Mouse (Mus musculus) c-Kit-negative CD71-positive TER-119-positive erythroid progenitor cells, embryonic 14.5 days (primary cell): ENCODE data around the gene Adgrb3.

Experiments
- DNase-seq: peaks from one replicate; pipeline ENCODE4 v3.0.0-alpha.2; 2013; ENCODE audit warnings: low read depth, low spot score

Adgrb3 gene

DNA sequence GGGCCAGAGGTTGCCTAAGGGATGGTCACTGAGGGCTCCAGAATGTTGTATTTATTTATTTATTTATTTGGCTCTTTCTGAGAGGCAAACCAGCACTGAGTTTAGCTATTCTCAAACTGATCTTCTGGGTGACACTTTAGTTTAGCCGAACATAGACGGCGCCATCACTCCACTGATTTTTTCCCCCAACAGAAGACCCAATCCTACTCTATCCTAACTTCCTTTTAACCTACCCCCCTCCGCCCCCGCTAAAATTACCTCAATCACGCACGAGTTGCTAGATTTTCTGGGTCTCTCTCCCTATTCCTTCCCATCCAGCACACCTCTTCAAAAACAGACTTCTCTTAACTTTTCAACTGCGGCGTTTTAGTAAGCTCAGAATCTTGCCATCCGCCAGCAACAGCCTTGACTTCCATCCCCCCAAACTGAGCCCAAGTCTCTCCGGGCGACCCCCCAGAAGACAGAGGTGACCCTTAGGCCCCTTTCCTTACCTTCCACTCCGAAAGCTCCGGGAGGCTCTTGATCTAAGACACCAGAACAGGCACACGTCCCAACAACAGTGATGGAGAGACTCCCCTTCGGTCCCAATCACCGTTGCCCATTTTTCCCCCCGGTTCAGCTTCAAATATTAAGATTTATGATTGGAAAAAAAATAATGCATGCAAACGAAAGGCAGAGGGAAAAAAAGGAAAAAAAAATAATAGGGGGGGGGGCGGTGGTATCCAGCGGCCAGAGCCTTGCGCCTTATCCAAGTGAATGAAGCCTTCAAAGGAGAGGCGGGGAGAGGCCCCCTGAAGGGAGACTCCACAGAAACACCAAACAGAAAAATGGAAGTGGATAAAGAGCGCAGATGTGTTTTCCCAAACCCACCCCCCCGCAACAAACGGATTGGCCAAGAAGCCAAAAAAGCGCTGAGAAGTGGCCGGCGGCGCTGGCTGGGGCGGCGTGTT lies at the start of gene Adgrb3:
Adgrb3 (minus strand) TSS at position 737 of the 950 bp plus-strand sequence.
- no peak for DNase-seq

DNA sequence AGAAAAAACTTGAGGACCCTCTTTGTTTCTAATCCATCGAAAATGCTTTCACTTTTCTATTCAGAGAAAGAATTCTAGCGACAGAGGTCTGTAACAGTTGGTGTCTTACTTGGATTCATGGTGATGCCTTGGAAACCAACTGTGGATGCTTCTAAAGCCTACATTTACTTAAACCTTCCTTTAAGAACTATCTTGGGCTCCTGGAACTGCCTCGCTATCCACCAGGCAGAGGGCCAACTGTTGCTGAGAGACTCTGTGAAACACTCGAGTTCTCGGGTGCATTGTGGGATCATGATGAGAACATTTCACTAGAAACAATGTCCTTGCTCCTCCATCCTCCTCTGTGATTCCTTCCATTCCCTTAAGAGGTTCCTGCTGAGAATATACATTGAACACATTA lies 48.0 kb upstream of the Adgrb3 start:
- no peak for DNase-seq

DNA sequence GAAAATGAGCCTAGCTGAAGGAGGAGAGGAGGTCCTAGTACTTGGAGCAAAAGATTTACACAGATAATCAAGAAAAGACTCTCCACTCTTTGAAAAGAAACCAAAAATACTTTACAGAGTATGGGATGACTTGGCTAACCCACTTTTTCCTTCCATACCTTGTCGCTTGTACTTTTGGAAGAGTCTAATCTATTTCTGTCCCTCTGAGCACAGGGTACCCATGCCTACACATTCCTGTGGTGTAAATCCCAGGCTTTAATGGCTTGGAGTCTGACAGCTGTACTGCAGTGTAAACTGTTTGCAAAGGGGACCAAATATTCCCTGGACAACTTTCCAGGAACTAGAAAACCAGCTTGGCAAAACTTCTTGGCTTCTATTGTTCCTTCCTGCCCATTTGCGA lies 28.0 kb upstream of the Adgrb3 start:
- no peak for DNase-seq

- DNase-seq, result no peak
Observed at GRCm38 (mm10) chr1:25854451-25854978, 25.0 kb upstream of the Adgrb3 start.

DNA sequence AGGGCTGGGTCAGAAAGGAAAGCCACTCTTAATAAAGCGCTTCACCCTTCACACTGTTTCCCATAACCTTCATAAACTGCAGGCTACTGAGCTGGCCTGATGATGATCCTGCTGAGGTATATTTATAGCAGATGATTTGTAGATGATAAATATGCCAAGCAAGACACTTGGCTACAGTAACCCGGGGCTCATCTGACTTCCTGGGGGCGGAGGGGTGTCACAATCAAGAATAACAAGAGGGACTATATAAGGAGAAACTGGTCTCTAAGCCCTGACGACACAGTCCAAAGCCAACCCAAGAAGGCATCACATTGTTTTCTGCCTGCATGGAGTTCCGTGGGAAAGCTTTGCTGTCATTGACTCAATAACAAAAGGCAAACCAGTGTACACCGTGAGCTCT lies 2.8 kb upstream of the Adgrb3 start:
- no peak for DNase-seq

GRCm38 (mm10) chr1:25831521-25831900 lies 2.0 kb upstream of the Adgrb3 start:
- DNase-seq, result no peak

DNA sequence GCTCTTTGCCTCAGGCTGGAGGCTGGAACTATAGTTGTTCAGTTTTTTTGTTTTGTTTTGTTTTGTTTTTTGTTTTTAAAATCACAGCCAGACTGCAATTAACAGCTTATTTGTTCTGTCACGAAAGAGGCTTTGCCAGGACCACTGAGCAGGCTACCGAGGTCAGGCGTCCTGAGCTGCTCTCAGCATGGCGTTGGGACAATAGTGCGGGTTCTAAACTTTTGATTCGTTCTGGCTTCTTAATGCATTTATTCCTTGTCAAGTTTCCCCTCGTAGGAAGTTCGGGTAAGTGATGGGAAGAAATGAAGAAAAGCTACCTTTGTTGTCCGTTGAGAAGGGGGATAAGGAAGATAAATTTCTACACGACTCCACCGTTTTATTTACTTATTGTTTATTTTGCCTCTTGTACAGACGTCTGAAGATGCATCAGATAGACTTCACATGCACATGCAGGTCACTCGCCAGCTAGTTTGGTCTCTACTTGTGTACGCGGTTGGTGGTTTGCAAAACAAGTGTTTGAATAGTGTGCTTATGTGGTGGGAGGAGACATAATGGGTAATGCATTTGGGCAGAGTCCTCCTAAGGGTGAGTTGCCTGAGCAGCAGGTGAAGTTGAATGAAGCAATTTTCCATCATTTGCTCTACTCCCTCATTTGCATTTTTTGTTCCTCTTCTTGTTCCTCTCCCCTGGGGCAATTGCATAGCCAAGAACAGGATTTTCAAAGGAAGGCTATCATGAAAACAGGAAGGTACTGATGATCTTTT lies 1.4 kb upstream of the Adgrb3 start:
- DNase-seq, result no peak

DNA sequence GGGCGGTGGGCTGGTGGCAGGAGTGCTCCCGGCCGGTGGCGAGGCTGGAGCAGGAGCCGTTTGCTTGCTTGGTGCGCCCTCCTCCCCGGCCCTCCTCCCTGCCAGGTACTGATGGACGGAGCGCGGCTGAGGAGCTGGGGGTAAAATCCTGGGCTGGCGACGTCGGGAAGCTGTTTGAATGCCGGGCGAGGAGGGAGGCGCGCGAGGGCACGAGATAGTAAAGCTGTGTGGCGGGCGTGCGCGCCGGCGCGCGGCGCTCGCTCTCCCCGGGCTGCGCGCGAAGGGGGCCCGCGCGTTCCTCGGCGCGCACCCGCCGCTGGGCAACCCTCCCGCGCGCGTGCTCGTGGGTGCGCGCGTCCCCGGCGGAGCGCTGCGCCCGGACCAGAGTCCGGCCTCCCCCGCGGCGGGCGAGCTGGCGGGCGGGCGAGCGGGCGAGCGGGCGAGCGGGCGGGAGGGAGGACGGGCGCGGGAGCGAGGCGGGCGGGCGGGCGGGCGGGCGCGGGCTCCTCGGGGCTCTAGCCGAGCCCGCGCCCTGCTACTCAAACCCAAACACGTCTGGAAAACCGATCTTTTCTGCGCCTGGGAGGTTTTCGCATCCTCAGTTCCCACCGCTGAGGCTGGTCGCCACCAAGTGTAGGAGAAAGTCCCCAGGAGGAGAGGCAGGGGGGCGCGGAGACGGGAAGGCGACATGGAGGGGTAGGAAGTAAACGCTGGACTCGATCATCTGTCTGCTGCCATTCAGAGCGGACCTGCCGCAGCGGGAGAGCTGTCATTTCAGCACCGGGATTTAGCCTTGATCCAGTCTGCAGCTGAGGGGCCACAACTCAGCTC lies 629 bp upstream of the Adgrb3 start:
- no peak for DNase-seq

GRCm38 (mm10) chr1:25828071-25828755 lies 1.3 kb downstream of the Adgrb3 start:
- no peak for DNase-seq

DNA sequence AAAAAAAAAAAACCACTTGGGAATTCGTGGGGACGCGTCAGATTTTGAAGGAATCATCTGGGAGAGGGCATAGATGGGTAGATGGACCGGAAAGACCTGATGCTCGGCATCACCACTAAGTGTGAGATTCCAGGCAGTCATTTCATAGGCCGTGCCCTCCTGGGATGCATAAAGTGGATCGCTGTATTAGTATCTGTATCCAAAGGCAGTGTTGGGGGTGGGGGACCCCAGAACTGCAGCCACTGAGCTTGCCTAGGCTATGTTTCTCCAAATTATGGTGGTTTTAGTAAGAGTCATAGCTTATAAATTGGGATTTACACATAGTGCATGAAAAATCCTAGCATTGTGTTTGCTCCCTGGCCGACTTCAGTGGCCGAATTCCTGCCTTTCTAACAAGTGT lies 2.1 kb downstream of the Adgrb3 start:
- no peak for DNase-seq

GRCm38 (mm10) chr1:25826771-25827170 lies 2.7 kb downstream of the Adgrb3 start:
- no peak for DNase-seq

GRCm38 (mm10) chr1:25824626-25825025 lies 4.9 kb downstream of the Adgrb3 start:
- no peak for DNase-seq

- no peak for DNase-seq
Observed at GRCm38 (mm10) chr1:25823961-25824360, 5.5 kb downstream of the Adgrb3 start.

- no peak for DNase-seq
Observed at GRCm38 (mm10) chr1:25815491-25815890, 14.0 kb downstream of the Adgrb3 start.

GRCm38 (mm10) chr1:25778784-25779183 lies 50.7 kb downstream of the Adgrb3 start:
- no peak for DNase-seq

GRCm38 (mm10) chr1:25777459-25777858 lies 52.0 kb downstream of the Adgrb3 start:
- no peak for DNase-seq

- no peak for DNase-seq
Observed at GRCm38 (mm10) chr1:25775440-25776130, 53.9 kb downstream of the Adgrb3 start.

DNA sequence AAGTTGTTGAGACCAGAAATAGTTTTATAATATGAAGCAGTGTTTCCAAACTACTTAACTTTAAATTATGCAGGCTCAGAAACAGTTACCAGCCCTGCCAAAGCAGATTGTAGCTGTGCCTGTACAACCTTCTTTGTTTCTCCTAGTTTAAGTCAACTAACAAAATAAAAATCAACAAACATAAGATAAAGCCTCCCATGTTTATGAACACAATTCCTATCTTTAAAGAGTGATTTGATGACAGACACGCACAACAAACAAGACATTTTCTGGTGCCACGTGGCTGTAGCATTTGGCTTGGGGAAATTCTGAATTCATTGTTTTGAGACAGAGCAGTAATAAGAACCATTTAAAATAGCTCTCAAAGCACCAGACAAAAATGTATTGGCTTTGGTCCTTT lies 60.5 kb downstream of the Adgrb3 start:
- DNase-seq, result no peak

- DNase-seq, result no peak
Observed at GRCm38 (mm10) chr1:25755265-25755664, 74.2 kb downstream of the Adgrb3 start.

DNA sequence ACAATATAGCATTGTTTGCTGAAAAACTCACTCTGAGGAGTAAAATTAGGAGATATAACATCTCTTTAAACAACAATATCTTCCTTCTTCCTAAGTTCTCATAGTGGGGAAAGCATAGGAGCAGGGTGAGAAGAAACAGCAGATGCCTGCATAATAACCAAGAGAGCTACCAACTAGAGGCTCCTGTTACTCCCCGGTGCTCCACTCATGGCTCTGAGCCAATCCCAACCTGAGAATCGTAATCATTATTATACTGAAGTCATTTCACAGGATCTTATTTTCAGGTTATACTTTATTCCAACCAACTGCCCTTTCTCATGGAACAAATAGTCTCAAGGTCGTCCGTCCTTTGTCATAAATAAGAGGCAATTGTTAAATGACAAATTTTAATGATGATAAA lies 75.0 kb downstream of the Adgrb3 start:
- DNase-seq, result no peak
